Mouse (Mus musculus): ENCODE measurements around the gene Cdk14.

DNA sequence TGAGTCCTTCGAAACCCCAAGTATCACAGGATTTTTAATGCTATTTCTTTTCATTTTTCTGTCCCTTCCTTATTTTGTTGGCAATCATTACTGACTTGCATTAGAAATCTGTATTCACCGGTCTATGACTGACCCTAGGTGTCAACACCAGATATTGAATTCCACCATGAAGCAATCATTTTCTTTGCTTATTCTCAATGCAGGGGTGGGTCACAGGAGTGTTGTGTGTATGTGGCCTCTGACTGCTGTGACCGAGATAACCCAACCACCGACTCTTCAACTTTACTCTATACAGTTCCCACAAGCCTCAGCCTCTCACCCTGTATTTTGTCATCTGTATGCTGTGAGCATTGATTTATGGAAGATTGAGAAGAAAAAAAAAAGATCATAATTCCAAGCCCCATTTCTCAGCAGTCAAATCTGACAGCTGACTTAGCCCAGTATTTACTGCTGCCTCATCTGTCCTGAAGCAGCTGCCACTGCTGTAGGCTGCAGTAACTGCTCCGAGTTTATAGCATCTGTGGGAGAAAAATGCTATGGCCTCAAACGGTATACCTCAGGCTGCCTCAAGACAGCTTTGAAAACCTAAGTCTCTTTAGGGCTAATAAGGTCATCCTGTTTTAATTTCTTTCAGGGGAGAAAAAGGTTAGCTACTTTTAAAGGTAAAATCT, 128.7 kb downstream of the Cdk14 start:
- TF ChIP-seq POU5F1 (IDR thresholded peaks at IDR 0.05; ENCODE audit: borderline replicate concordance, low read length): no peak
- TF ChIP-seq CTCF (conservative IDR thresholded peaks at IDR 0.05; ENCODE audit: low read length): no peak
- TF ChIP-seq NANOG (IDR thresholded peaks at IDR 0.05; ENCODE audit: borderline replicate concordance, low read length): no peak

All from E14TG2a.4 (cell line).